Mouse (Mus musculus) liver, adult 2 months (tissue): ENCODE results near the gene Hsd11b2.

ENCODE experiments used
- CTCF ChIP-seq: fragments of 200-500 bp; IDR thresholded peaks from 2 replicates; pipeline ENCODE4 v1.5.1; 2011; ENCODE audit warnings: low read depth, low read length, control low read depth
- POLR2A ChIP-seq: fragments of 200-500 bp; IDR thresholded peaks from 2 replicates; pipeline ENCODE4 v1.6.1; 2011; ENCODE audit warnings: low read length, control low read depth; ENCODE audit not compliant: insufficient read depth; ENCODE audit errors: extremely low read depth

- no peak for TF ChIP-seq POLR2A
- no peak for TF ChIP-seq CTCF
These were observed 44.5 kb upstream of the Hsd11b2 start for GRCm38 (mm10) chr8:105473816-105474606.
